Mouse (Mus musculus) B cell, adult 2 months (primary cell): Measurements from ENCODE around the gene Jaml.

Source experiments
- DNase-seq, 2 experiments: peaks; one replicate each; pipeline ENCODE4 v3.0.0; 2022

The Jaml gene

DNA sequence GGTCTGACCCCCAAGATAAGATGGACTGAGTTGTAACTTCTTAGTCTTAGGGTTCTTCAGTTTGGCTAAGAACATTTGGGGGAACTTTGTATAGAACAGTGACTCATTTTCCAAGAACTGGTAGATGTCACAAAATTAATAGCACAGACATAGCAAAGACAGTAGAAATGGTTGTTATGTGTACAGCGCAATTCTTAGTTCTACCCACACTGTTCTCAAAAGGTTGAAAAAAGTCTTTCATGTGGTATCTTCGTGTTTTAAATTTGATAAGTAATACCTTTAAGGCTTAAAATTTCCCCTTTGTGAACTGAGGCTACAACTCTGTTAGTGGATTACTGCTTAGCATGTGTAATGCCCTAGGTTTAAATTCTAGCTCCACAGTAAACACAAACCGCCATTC is 4.1 kb downstream of the Jaml start:
- no peak for DNase-seq

DNA sequence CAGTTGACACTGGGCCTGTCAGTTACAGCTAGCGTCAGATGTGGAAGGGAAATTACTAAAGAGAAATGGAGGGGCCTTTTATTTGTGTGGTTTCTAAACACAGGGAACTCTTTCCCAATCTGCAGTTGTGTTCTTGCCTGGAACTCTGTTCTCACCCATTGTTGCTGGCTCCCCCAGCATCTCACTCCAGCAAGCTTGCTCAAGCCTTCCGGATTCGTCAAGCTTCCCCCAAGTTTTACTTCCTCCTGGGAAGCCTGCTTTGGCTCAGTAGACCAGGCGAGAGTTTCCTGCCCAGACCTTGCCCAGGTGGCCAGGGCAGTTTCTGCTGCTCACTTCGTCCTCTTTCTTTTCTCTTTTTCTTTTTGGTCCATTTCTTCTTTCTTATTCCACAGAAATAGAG is 5.6 kb downstream of the Jaml start:
- peak in 1 of 2 experiments; percentile 6 for DNase-seq

DNA sequence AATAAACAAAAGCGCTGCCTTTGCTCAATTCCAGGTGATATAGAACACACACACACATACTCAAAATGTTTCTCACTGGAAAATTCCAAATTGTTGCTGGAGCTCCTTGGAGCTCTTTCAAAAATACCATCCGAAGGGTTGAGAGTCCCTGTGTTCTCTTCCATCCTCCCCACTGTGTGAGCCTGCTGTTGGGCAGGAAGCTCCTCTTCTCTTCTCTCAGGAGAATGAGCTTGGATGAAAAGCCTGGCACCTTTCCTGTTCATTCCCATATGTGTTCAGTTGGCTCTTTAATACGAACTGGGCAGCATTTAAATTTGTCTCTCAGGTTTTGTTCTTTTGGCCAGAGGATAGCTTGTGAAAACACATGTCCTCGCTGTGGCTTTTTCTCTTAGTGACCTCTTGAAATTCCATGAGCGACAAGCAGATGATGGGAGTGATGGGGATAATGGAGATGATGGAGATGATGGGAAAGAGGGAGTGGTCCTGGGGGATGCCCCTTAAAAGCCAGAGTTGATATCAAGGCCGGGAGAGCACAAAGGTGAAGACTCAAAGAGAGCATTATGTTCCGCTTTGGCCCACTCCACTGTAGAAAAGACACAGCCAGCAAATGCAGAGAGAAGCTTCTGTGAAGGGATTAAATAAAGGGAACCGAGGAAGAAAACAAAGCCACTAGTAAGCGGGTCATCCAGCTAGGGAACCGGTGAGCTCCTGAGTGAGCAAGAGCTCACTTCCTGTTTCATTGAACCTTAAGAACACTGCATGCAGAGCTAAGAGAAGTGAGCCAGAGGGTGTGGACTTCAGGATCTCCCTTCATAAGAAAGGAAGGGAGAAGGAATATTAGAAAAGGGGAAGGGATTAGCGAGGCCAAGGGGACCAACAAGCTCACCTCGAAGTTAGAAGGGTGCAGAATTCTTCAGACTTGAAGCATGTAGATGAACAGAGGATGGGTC is 7.0 kb downstream of the Jaml start:
- DNase-seq: peak; percentile 33 to 34

DNA sequence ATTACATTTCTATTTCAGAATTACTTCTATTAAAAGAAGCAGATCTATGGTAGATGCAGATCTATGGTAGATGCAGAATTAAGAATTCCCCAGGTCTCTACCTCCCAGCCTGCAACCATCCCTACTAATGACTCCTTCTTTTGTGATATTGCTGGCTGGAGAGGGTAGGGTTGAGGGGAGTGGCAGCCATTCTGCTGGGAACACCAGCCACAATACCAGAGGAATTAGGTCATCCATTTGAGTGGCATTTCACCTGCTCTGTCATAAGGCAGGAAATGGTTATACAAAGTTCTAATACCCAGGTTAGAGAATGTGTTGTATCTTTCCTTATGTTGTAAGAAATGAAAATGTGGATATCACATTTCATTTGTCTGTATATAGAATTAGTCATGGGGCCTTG is 9.1 kb downstream of the Jaml start:
- DNase-seq: no peak

DNA sequence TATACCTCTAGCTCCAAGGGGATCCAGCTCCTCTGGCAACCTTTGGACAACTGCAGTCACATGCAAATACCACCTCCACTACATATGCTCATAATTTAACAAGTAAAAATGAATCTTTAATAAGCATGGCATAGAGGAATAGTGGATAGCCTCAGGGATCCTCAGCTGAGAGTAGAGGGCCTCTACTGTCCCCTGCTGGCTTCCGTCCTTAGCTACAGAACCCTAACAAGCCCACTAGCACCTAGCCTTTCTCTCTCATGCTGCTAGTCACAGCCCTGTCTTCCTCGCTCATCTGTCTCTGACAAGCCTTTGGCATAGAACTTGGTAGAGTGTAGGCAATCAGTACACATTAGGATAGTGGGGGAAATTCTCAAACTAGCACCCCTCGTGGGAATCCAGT is 11.8 kb downstream of the Jaml start:
- DNase-seq: no peak

DNA sequence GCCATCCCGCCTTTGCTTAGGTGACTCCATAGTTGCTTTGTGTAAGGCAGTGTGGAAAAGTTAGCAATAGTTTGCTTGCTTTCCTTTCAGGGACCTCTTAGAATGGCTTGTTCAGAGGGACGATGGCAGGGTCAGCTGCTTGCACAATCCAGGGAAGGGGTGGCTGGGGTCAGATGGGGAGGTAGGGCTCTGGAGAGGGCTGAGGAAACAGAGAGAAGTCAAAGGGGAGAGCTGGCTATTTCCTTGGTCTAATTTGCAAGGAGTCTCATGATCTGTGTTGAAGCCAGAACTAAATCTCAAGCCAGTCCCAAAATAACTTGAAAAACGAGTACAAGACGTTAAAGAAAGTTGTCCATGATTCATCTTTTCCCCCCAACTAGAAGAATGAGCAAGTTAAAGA is 13.7 kb downstream of the Jaml start:
- DNase-seq: no peak

DNA sequence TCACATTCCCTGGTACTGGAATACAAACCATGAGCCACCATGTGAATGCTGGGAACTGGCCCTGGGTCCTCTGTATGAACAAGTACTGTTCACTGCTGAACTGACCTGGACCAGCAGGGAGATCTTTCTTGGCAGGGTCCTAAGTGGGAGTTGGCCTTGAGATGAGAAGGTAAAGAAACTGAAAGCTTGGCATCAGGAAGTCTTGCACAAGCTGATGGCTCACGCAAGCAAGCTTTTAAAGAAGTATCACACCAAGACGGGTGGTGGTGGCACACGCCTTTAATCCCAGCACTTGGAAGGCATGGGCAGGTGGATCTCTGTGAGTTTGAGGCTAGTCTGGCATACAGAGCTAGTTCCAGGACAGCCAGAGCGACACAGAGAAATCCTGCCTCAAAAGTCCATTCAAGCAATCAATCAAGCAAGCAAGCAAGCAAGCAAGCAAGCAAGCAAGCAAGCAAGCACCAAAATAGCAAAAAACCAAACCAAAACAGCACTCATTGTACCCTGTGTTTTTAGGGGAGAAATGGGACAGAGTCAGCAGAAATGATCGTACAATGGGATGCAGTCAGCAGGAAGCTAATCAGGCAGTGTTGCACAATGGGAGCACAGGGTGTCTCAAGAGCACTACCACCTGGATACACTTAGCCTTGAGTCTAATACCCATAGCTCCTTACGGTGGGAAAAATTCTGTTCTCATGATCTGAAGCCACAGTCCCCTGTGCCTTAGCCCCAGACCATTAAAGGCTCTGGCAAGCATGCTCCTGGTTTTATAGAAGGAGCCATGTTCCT is 16.4 kb downstream of the Jaml start:
- no peak for DNase-seq

DNA sequence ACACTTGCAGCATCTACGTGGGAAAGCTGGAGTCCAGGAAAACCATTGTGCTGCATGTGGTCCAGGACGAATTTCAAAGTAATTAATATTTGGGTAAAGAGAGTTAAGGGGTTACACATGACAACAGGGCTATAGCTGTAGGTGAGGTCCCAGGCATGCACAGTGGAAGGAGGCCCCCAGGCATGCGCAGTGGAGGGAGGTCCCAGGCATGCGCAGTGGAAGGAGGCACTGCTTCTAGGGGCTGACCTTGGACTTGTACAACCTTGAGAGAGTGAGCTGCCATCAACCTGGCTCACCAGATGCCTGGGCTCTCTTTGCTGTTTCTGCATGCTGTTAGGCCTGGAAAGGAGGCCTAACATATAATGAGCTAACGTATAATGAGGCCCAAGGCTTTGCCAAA is 18.9 kb downstream of the Jaml start:
- no peak for DNase-seq

DNA sequence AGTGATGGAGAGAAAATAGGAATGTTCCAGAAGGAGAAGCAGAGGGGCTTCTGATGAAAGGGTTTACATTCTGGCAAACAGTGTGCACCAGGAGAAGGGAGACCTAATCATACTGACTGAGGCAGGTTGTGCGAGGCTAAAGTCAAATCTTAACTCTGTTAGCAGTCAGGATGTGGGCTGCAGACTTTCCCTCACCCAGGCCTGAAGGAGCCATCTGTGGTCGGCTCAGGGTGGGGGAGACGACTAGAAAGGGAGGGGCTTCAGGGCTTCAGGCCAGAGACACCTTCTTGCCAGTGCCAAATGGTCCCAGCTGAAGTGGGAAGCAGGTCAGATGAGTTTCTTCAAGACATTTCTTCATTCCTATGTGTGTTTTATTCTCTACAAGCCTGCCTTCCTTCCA is 19.4 kb downstream of the Jaml start:
- no peak for DNase-seq

DNA sequence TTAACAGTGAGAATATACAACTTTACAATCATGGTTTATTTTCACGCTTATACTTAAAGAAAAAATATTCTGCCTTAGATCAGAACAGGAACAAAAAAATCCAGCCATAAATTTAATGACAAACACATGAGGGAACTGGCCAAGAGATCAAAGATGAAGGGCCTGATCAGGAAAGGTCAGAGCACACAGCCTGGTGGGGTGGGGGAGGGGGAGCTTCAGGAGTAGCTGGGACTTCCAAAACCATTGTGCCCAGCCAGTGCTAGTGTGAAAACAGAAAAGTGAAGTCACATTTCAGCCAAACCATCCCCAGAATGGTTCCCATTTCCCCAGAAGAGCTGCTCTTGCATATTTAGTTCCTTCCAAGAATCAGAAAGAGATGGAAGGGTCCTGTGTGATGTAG is 23.5 kb downstream of the Jaml start:
- DNase-seq: no peak

DNA sequence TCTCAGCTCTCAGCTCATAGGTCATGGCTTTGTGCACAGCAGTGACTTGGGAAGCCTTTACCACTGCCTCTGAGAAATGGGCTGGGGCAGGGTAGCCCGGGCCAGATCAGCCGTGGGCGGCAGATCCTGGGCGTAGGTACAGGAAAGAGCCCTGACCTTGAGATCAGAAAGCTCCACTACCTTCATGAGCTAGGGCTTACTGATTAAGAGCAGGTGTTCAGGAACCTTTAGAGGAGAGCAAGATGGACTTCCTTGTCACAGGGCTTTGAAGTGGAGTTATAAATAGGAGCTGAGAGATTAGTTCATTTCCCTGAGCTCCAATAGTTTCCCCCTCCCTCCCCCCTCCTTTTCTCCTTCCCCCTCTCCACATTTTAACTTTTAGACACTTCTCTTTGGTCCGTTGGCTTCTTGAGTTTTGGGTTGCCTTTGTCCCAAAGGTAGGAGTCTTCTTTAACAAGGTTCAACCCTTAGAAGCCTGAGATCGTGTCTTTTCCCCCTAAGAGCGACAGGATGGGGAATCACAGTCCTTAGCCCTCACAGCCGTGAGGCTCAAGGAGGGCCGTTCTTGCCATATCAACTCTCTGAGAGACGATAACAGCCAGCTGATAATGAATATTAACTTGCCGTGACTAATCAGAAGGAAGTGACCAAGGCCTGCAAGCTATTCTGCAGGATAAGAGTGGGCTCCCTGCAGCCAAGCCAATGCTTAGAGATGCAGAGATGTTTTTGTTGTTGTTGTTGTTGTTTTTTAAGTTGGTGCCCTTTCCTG is 24.4 kb downstream of the Jaml start:
- no peak for DNase-seq

DNA sequence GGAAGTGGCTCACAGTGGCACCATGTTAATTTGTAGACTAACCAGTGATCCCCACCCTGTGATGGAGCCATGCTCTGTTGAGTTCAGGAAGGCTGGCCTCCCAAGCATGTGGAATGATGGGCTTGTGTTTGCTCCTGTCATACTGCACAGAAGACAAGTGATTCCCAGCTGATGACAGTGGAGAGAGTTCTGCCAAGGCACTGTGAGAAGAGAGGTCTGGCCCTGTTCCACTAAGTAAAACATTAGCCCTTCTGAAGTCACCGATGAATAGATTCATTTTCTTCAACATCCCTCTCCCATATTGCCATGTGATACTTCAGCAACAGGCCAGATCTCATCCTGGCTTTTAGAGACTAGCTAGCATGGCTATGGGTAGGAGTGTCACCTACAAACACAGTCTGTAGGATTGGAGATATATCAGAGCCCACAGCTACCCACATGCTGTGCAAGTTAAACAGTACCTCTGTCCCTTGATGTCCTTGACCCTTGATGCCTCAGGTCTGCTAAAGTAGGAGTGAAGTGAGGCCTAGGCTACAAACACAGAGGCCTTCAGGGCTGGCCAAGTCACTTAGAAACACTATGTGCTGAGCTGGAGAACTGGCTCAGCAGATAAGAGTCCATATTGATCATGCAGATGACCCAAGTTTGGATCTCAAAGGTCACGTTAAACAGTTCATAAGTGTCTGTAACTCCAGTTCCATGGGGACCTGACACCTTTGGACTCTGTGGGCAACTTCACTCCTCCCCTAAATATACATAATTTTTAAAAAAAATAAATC is 26.8 kb downstream of the Jaml start:
- no peak for DNase-seq

DNA sequence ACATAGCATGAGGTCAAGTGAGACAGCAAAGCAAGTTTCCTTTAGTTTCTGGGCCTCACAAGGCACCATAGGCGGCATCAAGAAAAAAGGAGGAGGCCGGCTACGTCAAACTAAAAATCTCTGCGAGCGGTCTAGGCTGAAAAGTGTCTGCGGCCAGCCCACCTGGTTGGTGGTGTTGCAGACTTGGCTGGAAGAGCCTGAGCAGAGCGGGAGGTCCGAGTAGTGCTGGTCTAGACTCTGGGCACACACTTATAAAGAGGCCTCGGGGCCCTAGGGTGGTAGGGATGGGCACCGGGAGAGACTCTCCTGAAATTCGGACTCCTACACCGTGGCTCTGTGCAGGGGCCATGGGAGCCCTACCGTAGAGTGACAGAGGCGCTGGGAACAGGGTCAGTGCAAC is 36.7 kb downstream of the Jaml start:
- peak; percentile 36 to 41 for DNase-seq

DNA sequence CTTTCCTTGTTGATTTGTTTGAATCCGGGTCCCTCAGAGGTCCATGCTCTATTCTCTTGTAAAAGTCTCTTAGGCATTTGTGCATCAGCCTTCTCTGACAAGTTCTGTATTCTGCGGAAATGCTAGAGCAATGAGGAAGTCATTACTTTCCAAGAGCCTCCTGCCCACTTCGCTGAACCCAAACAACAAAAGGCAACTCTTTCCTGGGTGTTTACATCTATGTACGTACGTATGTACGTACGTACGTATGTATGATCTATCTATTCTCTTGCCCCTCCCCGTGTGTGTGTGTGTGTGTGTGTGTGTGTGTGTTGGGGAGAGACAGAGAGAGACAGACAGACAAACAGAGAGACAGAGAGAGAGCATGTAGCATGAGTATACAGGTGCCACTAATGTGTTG is 37.8 kb downstream of the Jaml start:
- DNase-seq: peak; percentile 60 to 61

DNA sequence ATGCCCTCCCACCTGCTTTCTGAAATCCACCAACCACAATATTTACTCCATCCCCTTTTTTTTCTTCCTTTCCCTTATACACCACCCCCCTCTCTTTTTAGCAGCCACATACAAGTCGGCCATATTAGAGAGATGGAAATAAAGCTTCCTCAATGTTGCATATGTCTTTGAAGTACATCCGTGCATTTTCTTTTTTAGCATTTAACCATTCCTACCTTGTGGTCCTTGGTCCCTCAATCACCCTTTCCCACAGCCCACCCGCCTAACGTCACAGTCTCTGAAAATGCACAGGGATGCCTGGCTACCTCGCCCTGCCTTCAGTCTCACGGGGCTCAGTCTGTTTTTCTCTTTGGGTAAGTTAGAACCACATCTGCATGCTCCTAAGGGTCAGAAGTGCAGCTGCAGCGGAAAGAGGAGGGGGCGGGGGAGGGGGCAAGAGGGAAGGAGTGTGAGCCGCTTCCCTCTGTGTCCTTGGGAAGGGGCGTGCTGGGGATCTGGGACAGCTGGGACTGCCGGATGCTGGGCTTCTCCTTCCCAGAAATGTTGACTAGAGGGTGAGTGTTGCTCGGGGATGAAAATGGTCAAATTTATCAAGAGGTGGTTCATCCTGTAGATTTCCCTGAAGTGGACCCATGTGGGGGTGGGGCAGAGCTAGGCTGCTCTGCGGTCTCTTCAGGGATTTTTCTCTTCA is 38.9 kb downstream of the Jaml start, which contains the start of gene Scn2b:
Gene Scn2b (plus strand): TSS at position 42 of the 691 bp plus-strand sequence.
- DNase-seq: no peak

DNA sequence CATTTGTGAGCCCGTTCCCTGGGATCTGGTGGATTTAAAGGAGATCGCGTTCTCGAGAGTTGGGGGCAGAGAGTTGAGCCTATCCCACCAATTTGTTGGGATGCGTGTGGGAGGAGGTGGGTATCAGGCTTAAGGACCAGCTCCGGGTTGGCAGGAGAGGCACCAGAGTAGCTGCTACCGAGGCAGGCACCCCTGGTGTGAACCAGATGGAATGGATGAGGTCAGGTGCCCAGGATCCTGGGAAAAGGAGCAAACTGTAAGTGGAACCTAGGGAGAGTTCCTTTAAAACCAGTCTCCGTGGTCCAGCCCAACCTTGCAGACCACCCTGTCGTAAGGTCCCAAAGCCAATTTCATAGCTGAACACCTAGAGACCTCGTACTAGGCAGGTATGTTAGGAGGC is 39.6 kb downstream of the Jaml start:
- no peak for DNase-seq

DNA sequence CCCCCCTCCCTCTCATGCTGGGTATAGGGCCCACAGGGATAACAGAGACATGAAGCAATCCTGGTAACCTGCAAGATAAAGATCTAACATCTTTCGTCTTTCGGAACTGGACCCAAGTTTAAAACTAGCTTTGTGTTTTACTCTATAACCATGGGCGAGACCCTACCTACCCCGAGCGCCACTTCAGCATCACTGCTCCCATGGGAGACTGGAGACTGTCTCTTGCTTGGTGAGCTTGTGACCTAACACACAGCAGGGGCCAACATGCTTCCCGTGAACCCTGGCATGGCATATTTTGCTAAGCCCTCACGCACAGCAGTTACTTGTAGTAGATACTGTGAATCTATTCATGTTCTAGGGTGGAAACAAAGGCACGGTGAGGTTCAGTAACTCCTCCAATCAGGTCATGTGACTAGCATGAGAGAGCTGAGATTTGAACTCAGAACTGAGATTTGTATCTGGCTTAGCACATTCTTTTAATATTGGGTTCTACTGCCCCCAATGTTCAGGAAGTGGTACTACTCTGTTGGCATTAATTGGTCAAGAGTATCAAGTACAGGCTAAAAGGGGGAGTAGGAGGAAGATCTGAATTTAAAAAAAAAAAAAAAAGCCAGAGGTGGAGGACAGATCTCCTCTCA is 40.5 kb downstream of the Jaml start:
- DNase-seq: no peak

DNA sequence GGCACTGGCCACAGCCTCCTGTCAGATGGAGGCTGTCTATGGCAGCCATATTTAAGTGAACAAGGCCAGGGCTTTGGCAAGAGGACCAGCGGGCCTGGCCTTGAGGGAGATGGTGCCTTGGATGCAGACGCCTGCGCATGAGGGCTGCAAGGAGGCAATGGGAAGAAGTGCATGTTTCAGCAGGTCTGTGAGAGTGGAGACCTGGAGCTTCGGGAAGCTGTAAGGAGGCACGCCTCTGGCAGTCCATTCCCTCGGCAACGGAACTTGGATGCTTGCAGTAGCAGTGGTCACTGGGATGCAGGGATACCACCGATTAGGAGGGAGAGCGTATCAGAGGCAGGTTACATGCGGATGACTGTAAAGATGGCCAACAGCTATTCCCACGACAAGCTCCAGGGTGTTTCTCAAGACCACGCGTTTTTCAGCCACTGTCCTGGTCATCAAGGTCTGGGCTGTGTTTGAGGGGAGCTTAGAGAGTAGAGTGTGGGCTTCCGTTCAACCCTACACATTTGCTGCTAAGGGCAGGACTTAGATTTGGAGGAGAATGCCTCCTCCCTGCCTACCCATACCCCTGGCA is 41.1 kb downstream of the Jaml start:
- DNase-seq: no peak

DNA sequence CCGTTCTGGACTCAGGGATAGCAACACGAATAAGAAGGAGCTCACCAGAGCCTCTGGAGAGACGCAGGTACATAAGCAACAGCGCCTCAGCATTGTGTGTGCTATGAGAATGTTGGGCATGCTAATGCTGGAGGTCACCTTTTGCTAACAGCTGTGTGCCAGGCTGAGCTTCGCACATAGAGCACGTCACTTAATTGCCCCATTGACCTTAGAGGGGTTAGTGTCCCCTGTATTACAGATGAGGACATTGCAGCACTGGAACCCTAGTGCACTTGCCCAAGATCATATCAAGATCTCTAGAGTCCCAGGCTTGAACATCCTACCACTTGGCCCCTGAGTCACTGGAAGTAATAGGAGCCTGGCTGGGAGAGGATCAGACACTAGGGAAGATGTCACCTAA is 41.6 kb downstream of the Jaml start:
- no peak for DNase-seq

DNA sequence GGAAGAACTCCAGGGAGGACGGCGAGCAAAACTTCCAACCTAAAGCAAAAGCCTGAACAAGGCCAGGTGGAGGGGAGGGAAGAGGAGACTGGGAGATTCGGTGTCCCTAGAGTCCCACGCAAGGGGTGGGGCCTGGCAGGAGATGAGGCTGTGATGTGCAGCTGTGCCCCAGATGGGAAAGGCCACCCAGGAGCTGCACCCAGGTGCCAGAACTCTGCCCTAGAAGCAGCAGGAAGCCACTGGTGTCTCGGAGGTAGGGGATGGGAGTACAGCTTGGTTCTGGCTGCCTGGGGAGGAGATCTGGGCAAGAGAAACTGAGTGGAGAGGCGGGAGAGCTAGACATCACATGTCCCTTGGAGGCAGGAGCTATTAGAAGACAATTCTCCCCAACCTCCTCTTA is 42.0 kb downstream of the Jaml start:
- DNase-seq: no peak

DNA sequence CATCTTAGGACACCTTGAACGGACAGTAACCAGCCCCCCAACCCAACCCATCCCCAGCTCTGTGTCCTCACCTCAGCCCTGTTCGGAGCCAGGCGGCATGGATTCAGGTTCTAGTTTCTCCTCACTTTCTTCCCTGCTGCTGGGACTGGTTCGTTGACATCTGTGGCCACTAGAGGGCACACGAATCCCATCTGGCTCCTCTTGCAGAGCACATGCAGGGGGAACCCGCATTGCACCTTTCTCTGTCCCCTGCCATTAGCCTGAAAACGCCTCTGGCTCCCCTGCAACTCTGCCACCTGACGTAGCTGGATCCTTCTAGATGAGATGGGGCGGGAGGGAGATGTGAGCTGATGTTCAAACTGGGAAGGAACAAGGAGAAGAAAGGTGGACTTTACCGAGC is 42.8 kb downstream of the Jaml start:
- DNase-seq: peak; percentile 84 to 85
